Mouse (Mus musculus) limb, embryonic 13.5 days (tissue): ENCODE measurements around the gene Epdr1. TPM values are rescaled to one million over a fixed set of nuclear protein-coding genes. Genes with fewer than 3 reads are reported as not detected.
A peak's percentile ranks its signal among the peaks of the same experiment; 100 is the strongest.

Experiments used
- ATAC-seq: fragments of 200-750 bp; cut with Nextera tagmentation; 2 replicates; pipeline ENCODE4 v1.8.0; 2017; ENCODE audit warnings: low read depth, moderate number of reproducible peaks, moderate TSS enrichment; ENCODE audit not compliant: low FRiP score
- H3K27ac ChIP-seq: fragments of 300-500 bp; sonication (generic); 2 replicates; pipeline ENCODE4 v1.5.1; 2015; ENCODE audit warnings: inconsistent platforms, mild to moderate bottlenecking, moderate library complexity
- H3K27me3 ChIP-seq: fragments of 300-500 bp; sonication (generic); 2 replicates; pipeline ENCODE4 v1.6.1; 2015; ENCODE audit warnings: mild to moderate bottlenecking, inconsistent platforms
- H3K36me3 ChIP-seq: fragments of 300-500 bp; sonication (generic); 2 replicates; pipeline ENCODE4 v1.6.1; 2015; ENCODE audit warnings: inconsistent platforms, mild to moderate bottlenecking, moderate library complexity
- H3K4me1 ChIP-seq: fragments of 300-500 bp; sonication (generic); 2 replicates; pipeline ENCODE4 v1.6.1; 2015; ENCODE audit warnings: inconsistent platforms
- H3K4me2 ChIP-seq: fragments of 300-500 bp; sonication (generic); replicated peaks from 2 replicates; pipeline ENCODE4 v1.6.1; 2015; ENCODE audit warnings: inconsistent platforms, mild to moderate bottlenecking, moderate library complexity
- H3K4me3 ChIP-seq: fragments of 300-500 bp; sonication (generic); 2 replicates; pipeline ENCODE4 v1.5.1; 2015; ENCODE audit warnings: moderate library complexity, mild to moderate bottlenecking, inconsistent platforms
- H3K9ac ChIP-seq: fragments of 300-500 bp; sonication (generic); 2 replicates; pipeline ENCODE4 v1.6.1; 2015; ENCODE audit warnings: mild to moderate bottlenecking, inconsistent platforms
- H3K9me3 ChIP-seq: fragments of 300-500 bp; sonication (generic); 2 replicates; pipeline ENCODE4 v1.6.1; 2016; ENCODE audit warnings: inconsistent platforms
- WGBS: fragments of 180-500 bp; shearing (Covaris S2); methylation state at CpG from one replicate; pipeline ENCODE4 v1.1.7; 2015; 5-methylcytosine and 5-hydroxymethylcytosine counted together
- polyA plus RNA-seq: library from polyadenylated mRNA; unstranded; fragments of >200 nt; fragmentation: Nextera tagmentation; extraction: Ambion mirVana; gene quantifications from 2 replicates; pipeline ENCODE4 v1.2.1, GENCODE M21; 2015

Gene Epdr1
- polyA plus RNA-seq, 1 experiment from 2014 or later, result 13.6 TPM

- Histone ChIP-seq H3K4me3 (peak overlapping the region; percentile 47), H3K27me3 (peaks cover 43% of the 10 kb centered on the region), H3K9ac (peak overlapping the region; percentile 59), H3K4me1 (peaks cover 11% of the 10 kb centered on the region), H3K36me3 (no peaks in the 10 kb centered on the region), H3K27ac (no peak overlapping the region), H3K4me2 (peak overlapping the region; percentile 89), H3K9me3 (no peaks in the 10 kb centered on the region)
- peak; percentile 21; the same call in 1 of the 2 replicates for ATAC-seq
- WGBS, result 22% methylated on average over 30 of the region's 30 CpGs
Observed at GRCm38 (mm10) chr13:19623228-19623905, 3.6 kb upstream of the Epdr1 start.

GRCm38 (mm10) chr13:19622573-19623227, 3.0 kb upstream of the Epdr1 start, which contains the start of gene Sfrp4:
TSS of gene Sfrp4 (plus strand) at chr13:19623104.
- peak within 1 kb of the TSS; percentile 59 for H3K9ac ChIP-seq
- 2% methylated on average over 25 of the region's 25 CpGs for WGBS
- peak within 1 kb of the TSS; percentile 47 for H3K4me3 ChIP-seq
- no peak within 1 kb of the TSS for H3K27ac ChIP-seq
- H3K4me2 ChIP-seq, result peak within 1 kb of the TSS; percentile 89
- peaks cover 11% of the 10 kb centered on the region for H3K4me1 ChIP-seq
- H3K27me3 ChIP-seq, result peaks cover 43% of the 10 kb centered on the region
- no peaks in the 10 kb centered on the region for H3K9me3 ChIP-seq
- no peaks in the 10 kb centered on the region for H3K36me3 ChIP-seq
- peak; percentile 59 for ATAC-seq

- H3K4me2 ChIP-seq, result peak overlapping the region; percentile 99
- 3% methylated on average over 5 of the region's 5 CpGs for WGBS
- H3K9me3 ChIP-seq, result no peaks in the 10 kb centered on the region
- no peak overlapping the region for H3K27ac ChIP-seq
- H3K27me3 ChIP-seq, result peaks cover 28% of the 10 kb centered on the region
- H3K4me1 ChIP-seq, result peaks cover 11% of the 10 kb centered on the region
- H3K36me3 ChIP-seq, result no peaks in the 10 kb centered on the region
- H3K4me3 ChIP-seq, result peak overlapping the region; percentile 72
- peak; percentile 12; the same call in 1 of the 2 replicates for ATAC-seq
- H3K9ac ChIP-seq, result peak overlapping the region; percentile 85
Observed at GRCm38 (mm10) chr13:19618841-19619215, 899 bp downstream of the Epdr1 start.

- no peak for ATAC-seq
- WGBS, result 88% methylated on average over 4 of the region's 4 CpGs
- Histone ChIP-seq H3K27me3 (peaks cover 20% of the 10 kb centered on the region), H3K4me1 (peaks cover 6% of the 10 kb centered on the region; the same call in 1 of the 2 replicates), H3K9ac (no peak overlapping the region), H3K9me3 (no peaks in the 10 kb centered on the region), H3K4me2 (no peak overlapping the region), H3K4me3 (no peak overlapping the region), H3K36me3 (no peaks in the 10 kb centered on the region), H3K27ac (no peak overlapping the region)
Observed at GRCm38 (mm10) chr13:19618081-19618480, 1.6 kb downstream of the Epdr1 start.

GRCm38 (mm10) chr13:19614311-19614710, 5.4 kb downstream of the Epdr1 start:
- no peaks in the 10 kb centered on the region for H3K27me3 ChIP-seq
- no peak overlapping the region for H3K9ac ChIP-seq
- no peak overlapping the region for H3K4me2 ChIP-seq
- H3K27ac ChIP-seq, result no peak overlapping the region
- H3K4me1 ChIP-seq, result no peaks in the 10 kb centered on the region
- H3K9me3 ChIP-seq, result no peaks in the 10 kb centered on the region
- WGBS, result 77% methylated on average over 1 of the region's 1 CpGs
- H3K36me3 ChIP-seq, result no peaks in the 10 kb centered on the region
- H3K4me3 ChIP-seq, result no peak overlapping the region
- no peak for ATAC-seq

GRCm38 (mm10) chr13:19613426-19613825, 6.3 kb downstream of the Epdr1 start:
- Histone ChIP-seq H3K9ac (no peak overlapping the region), H3K27me3 (no peaks in the 10 kb centered on the region), H3K4me2 (no peak overlapping the region), H3K27ac (no peak overlapping the region), H3K36me3 (no peaks in the 10 kb centered on the region), H3K4me1 (no peaks in the 10 kb centered on the region), H3K4me3 (no peak overlapping the region), H3K9me3 (no peaks in the 10 kb centered on the region)
- no peak for ATAC-seq
- 85% methylated on average over 1 of the region's 1 CpGs for WGBS

- H3K27ac ChIP-seq, result no peak overlapping the region
- ATAC-seq, result no peak
- no peaks in the 10 kb centered on the region for H3K36me3 ChIP-seq
- no peaks in the 10 kb centered on the region for H3K4me1 ChIP-seq
- H3K9me3 ChIP-seq, result no peaks in the 10 kb centered on the region
- 82% methylated on average over 3 of the region's 3 CpGs for WGBS
- no peak overlapping the region for H3K4me2 ChIP-seq
- H3K9ac ChIP-seq, result no peak overlapping the region
- H3K4me3 ChIP-seq, result no peak overlapping the region
- no peaks in the 10 kb centered on the region for H3K27me3 ChIP-seq
Observed at GRCm38 (mm10) chr13:19612963-19613362, 6.8 kb downstream of the Epdr1 start.

- Histone ChIP-seq H3K36me3 (no peaks in the 10 kb centered on the region), H3K4me2 (no peak overlapping the region), H3K27ac (no peak overlapping the region), H3K4me3 (no peak overlapping the region), H3K4me1 (no peaks in the 10 kb centered on the region), H3K27me3 (no peaks in the 10 kb centered on the region), H3K9me3 (no peaks in the 10 kb centered on the region), H3K9ac (no peak overlapping the region)
- ATAC-seq, result no peak
- WGBS, result 81% methylated on average over 1 of the region's 1 CpGs
Observed at GRCm38 (mm10) chr13:19612348-19612747, 7.4 kb downstream of the Epdr1 start.

- H3K9ac ChIP-seq, result no peak overlapping the region
- no peaks in the 10 kb centered on the region for H3K4me1 ChIP-seq
- no peak overlapping the region for H3K27ac ChIP-seq
- no peaks in the 10 kb centered on the region for H3K36me3 ChIP-seq
- H3K4me2 ChIP-seq, result no peak overlapping the region
- no peak overlapping the region for H3K4me3 ChIP-seq
- ATAC-seq, result no peak
- H3K9me3 ChIP-seq, result no peaks in the 10 kb centered on the region
- no peaks in the 10 kb centered on the region for H3K27me3 ChIP-seq
Observed at GRCm38 (mm10) chr13:19608120-19608519, 11.6 kb downstream of the Epdr1 start.

GRCm38 (mm10) chr13:19604916-19605315, 14.8 kb downstream of the Epdr1 start:
- Histone ChIP-seq H3K36me3 (no peaks in the 10 kb centered on the region), H3K4me2 (no peak overlapping the region), H3K27ac (no peak overlapping the region), H3K9ac (no peak overlapping the region), H3K9me3 (no peaks in the 10 kb centered on the region), H3K27me3 (no peaks in the 10 kb centered on the region), H3K4me3 (no peak overlapping the region), H3K4me1 (no peaks in the 10 kb centered on the region)
- no peak for ATAC-seq

- Histone ChIP-seq H3K27ac (no peak overlapping the region), H3K27me3 (no peaks in the 10 kb centered on the region), H3K4me1 (no peaks in the 10 kb centered on the region), H3K4me2 (no peak overlapping the region), H3K4me3 (no peak overlapping the region), H3K9me3 (no peaks in the 10 kb centered on the region), H3K9ac (no peak overlapping the region), H3K36me3 (no peaks in the 10 kb centered on the region)
- WGBS, result 72% methylated on average over 1 of the region's 1 CpGs
- ATAC-seq, result no peak
Observed at GRCm38 (mm10) chr13:19603719-19604118, 16.0 kb downstream of the Epdr1 start.

- ATAC-seq, result no peak
- no peak overlapping the region for H3K27ac ChIP-seq
- no peaks in the 10 kb centered on the region for H3K4me1 ChIP-seq
- 62% methylated on average over 1 of the region's 1 CpGs for WGBS
- no peak overlapping the region for H3K9ac ChIP-seq
- no peak overlapping the region for H3K4me2 ChIP-seq
- H3K4me3 ChIP-seq, result no peak overlapping the region
- no peaks in the 10 kb centered on the region for H3K36me3 ChIP-seq
- no peaks in the 10 kb centered on the region for H3K9me3 ChIP-seq
- H3K27me3 ChIP-seq, result no peaks in the 10 kb centered on the region
Observed at GRCm38 (mm10) chr13:19602531-19602930, 17.2 kb downstream of the Epdr1 start.

- Histone ChIP-seq H3K27ac (no peak overlapping the region), H3K4me2 (no peak overlapping the region), H3K4me1 (no peaks in the 10 kb centered on the region), H3K36me3 (no peaks in the 10 kb centered on the region), H3K27me3 (no peaks in the 10 kb centered on the region), H3K4me3 (no peak overlapping the region), H3K9ac (no peak overlapping the region), H3K9me3 (no peaks in the 10 kb centered on the region)
- ATAC-seq, result no peak
- 82% methylated on average over 6 of the region's 6 CpGs for WGBS
Observed at GRCm38 (mm10) chr13:19599242-19599641, 20.5 kb downstream of the Epdr1 start.
